Mouse (Mus musculus) stomach, embryonic 14.5 days (tissue): ENCODE data around the gene Txnrd3. TPM values are rescaled to one million over a fixed set of nuclear protein-coding genes. Genes with fewer than 3 reads are reported as not detected.

Experiments
- ATAC-seq: fragments of 200-750 bp; cut with Nextera tagmentation; 2 replicates; pipeline ENCODE4 v1.8.0; 2017; ENCODE audit warnings: low read depth, moderate TSS enrichment; ENCODE audit not compliant: insufficient number of reproducible peaks, insufficient read depth, low FRiP score
- H3K27ac ChIP-seq: fragments of 300-500 bp; sonication (generic); 2 replicates; pipeline ENCODE4 v1.5.1; 2014; ENCODE audit warnings: mild to moderate bottlenecking, low read length, moderate library complexity, mixed read lengths
- H3K27me3 ChIP-seq: fragments of 300-500 bp; sonication (generic); 2 replicates; pipeline ENCODE4 v1.6.1; 2014; ENCODE audit warnings: low read length, control low read depth, mixed read lengths; ENCODE audit not compliant: control insufficient read depth, insufficient read depth
- H3K36me3 ChIP-seq: fragments of 300-500 bp; sonication (generic); 2 replicates; pipeline ENCODE4 v1.6.1; 2014; ENCODE audit warnings: mild to moderate bottlenecking, control low read depth, low read length, moderate library complexity, mixed read lengths; ENCODE audit not compliant: control insufficient read depth, insufficient read depth
- H3K4me1 ChIP-seq: fragments of 300-500 bp; sonication (generic); 2 replicates; pipeline ENCODE4 v1.6.1; 2014; ENCODE audit warnings: low read length, control low read depth, mixed read lengths; ENCODE audit not compliant: control insufficient read depth, insufficient read depth
- H3K4me2 ChIP-seq: fragments of 300-500 bp; sonication (generic); replicated peaks from 2 replicates; pipeline ENCODE4 v1.6.1; 2014; ENCODE audit warnings: low read depth, low read length, control low read depth
- H3K4me3 ChIP-seq: fragments of 300-500 bp; sonication (generic); 2 replicates; pipeline ENCODE4 v1.5.1; 2014; ENCODE audit warnings: low read depth, low read length, control low read depth
- H3K9ac ChIP-seq: fragments of 300-500 bp; sonication (generic); replicated peaks from 2 replicates; pipeline ENCODE4 v1.6.1; 2014; ENCODE audit warnings: low read depth, mild to moderate bottlenecking, control low read depth, low read length, moderate library complexity, mixed read lengths
- H3K9me3 ChIP-seq: fragments of 300-500 bp; sonication (generic); 2 replicates; pipeline ENCODE4 v1.6.1; 2016; ENCODE audit warnings: low read depth, low read length, control low read depth; ENCODE audit not compliant: control insufficient read depth
- WGBS: fragments of 180-500 bp; shearing (Covaris S2); extraction: QIAGEN DNeasy Blood & Tissue Kit; methylation state at CpG from one replicate; pipeline ENCODE4 v1.1.7; 2014; 5-methylcytosine and 5-hydroxymethylcytosine counted together
- polyA plus RNA-seq: library from polyadenylated mRNA; unstranded; fragments of >200 nt; fragmentation: Nextera tagmentation; extraction: Ambion mirVana; gene quantifications from 2 replicates; pipeline ENCODE4 v1.2.1, GENCODE M21; 2014

The Txnrd3 gene
- polyA plus RNA-seq, 1 experiment from 2014 or later: 12.0 TPM

- Histone ChIP-seq H3K27me3 (no peaks in the 10 kb centered on the region), H3K4me3 (no peak overlapping the region), H3K27ac (no peak overlapping the region), H3K4me2 (no peak overlapping the region), H3K9me3 (no peaks in the 10 kb centered on the region), H3K9ac (no peak overlapping the region), H3K4me1 (no peaks in the 10 kb centered on the region), H3K36me3 (no peaks in the 10 kb centered on the region)
- no peak for ATAC-seq
- 72% methylated on average over 7 of the region's 7 CpGs for WGBS
Observed at GRCm38 (mm10) chr6:89614596-89615372, 29.0 kb upstream of the Txnrd3 start.

GRCm38 (mm10) chr6:89615373-89615755 is 28.4 kb upstream of the Txnrd3 start:
- no peak overlapping the region for H3K4me2 ChIP-seq
- no peak overlapping the region for H3K4me3 ChIP-seq
- H3K4me1 ChIP-seq: no peaks in the 10 kb centered on the region
- H3K9ac ChIP-seq: no peak overlapping the region
- 59% methylated on average over 7 of the region's 7 CpGs for WGBS
- H3K27me3 ChIP-seq: no peaks in the 10 kb centered on the region
- ATAC-seq: no peak
- no peaks in the 10 kb centered on the region for H3K36me3 ChIP-seq
- no peaks in the 10 kb centered on the region for H3K9me3 ChIP-seq
- H3K27ac ChIP-seq: no peak overlapping the region

DNA sequence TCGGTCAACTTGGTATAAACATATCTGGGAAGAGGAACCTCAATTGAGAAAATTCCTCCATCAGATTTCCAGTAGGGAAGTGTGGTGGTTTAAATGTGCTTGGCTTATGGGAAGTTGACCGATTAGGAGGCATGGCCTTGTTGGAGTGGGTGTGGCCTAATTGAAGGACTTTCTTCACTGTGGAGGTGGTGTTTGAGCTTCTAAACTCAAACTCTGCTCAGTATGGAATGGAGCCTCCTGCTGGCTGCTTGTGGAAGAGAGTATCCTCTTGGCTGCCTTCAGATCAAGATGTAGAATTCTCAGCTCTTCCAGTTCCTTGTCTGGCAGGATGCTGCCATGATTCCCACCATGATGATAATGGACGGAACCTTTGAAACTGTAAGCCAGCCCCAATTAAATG is 21.1 kb upstream of the Txnrd3 start:
- Histone ChIP-seq H3K4me1 (no peaks in the 10 kb centered on the region), H3K9ac (no peak overlapping the region), H3K27me3 (no peaks in the 10 kb centered on the region), H3K36me3 (no peaks in the 10 kb centered on the region), H3K9me3 (no peaks in the 10 kb centered on the region), H3K4me3 (no peak overlapping the region), H3K4me2 (no peak overlapping the region), H3K27ac (no peak overlapping the region)
- ATAC-seq: no peak
- 85% methylated on average over 3 of the region's 3 CpGs for WGBS

DNA sequence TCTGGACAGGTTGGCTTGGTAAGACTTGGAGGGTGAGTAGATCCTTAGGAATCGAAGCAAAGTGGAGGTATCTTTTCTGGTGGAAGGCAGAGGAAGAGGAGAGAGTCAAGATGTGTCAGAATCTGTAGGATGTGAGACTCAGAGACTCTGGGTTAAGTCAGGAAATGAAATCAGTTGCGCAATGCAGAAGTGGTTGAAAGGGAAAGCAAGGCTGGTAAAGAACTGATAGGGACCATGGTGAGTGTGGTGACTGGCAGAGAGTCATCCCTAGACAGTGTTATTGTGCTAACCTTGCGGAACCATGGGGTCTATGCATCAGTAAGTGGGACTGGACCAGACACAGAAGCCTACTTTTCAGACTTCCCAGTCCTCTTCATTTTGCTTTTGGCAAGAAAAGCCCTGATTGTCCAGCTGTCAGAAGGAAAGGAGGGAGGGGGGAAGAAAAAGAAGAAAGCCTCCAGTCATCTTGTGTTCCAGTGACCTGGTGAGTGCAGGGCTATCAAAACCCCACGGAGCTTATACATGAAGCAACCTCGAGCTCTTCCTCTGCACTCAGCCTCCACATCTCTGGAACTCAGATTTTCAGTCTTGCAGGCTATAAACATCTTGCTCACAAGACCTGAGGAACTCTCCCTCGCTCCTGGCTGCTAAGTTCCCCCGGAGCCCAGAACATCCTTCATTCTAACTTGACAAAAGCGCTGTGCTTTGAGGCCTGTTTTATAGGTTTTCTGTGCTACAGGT is 15.6 kb upstream of the Txnrd3 start:
- Histone ChIP-seq H3K9ac (no peak overlapping the region), H3K27ac (no peak overlapping the region), H3K27me3 (no peaks in the 10 kb centered on the region), H3K4me3 (no peak overlapping the region), H3K36me3 (no peaks in the 10 kb centered on the region), H3K9me3 (no peaks in the 10 kb centered on the region), H3K4me1 (no peaks in the 10 kb centered on the region), H3K4me2 (no peak overlapping the region)
- ATAC-seq: no peak
- 54% methylated on average over 8 of the region's 8 CpGs for WGBS

DNA sequence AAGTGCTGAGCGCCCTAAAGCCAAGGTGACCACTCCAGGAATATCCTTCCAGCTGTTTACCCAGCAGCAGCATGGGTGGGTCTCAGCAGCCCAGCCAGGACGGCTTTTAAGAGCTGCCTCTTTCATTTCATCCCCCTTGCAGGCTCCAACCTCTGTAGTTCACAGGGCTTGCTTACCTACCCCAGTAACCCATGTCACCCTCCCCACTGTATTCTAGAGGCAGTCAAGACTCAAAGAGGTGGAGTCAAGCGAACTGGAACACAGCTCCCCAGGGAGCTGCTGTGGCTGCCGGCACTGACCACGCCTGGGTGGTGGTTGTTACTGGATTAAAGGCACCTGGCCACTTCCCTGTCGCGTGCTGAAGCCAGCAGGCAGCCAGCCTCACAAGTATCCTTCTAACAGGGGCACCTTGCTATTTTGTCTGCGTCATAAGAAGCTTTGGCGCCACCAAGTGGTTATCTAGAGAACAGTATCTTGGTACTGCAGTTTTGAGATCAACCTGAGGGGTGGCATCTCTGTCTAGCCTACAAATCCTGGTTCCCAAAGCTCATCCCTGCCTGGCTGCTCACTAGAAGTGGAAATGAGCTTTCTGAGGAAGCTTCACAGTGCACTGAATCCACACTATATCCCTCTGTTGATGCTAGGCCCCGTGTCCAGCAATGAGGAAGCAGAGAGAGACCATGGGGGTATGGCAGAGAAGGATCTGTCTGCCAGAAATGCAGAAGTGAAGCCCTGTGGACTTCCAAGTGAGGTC is 11.8 kb upstream of the Txnrd3 start:
- no peaks in the 10 kb centered on the region for H3K36me3 ChIP-seq
- no peaks in the 10 kb centered on the region for H3K4me1 ChIP-seq
- no peak overlapping the region for H3K9ac ChIP-seq
- peak; percentile 85; the same call in 1 of the 2 replicates for ATAC-seq
- WGBS: 13% methylated on average over 10 of the region's 10 CpGs
- H3K27me3 ChIP-seq: no peaks in the 10 kb centered on the region
- no peak overlapping the region for H3K27ac ChIP-seq
- H3K4me2 ChIP-seq: 0 out of 2 replicates have a peak overlapping the region, but pooled peaks have one; percentile 4
- H3K4me3 ChIP-seq: no peak overlapping the region
- H3K9me3 ChIP-seq: no peaks in the 10 kb centered on the region

DNA sequence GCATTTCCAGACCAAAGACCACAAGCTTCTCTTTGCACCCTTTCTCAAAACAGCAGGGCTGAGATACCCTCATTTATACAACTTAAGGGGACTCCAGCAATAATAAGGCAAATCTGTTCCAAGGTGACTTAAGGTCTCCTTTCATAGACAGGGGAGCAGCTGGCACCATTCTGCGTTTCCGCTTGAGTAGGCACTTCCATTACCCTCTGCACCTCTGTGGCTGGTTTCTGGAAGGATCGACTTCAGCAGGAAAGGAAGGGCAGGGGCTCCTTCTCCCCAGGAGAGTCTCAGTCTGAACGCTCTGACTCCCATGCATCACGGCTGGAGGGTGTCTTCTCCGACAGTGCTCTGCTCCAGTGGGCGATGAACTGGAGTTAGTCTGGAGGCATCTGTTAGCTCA is 10.7 kb upstream of the Txnrd3 start:
- Histone ChIP-seq H3K27me3 (no peaks in the 10 kb centered on the region), H3K4me1 (no peaks in the 10 kb centered on the region), H3K9ac (no peak overlapping the region), H3K4me3 (no peak overlapping the region), H3K27ac (no peak overlapping the region), H3K9me3 (no peaks in the 10 kb centered on the region), H3K36me3 (no peaks in the 10 kb centered on the region), H3K4me2 (no peak overlapping the region)
- 78% methylated on average over 7 of the region's 7 CpGs for WGBS
- no peak for ATAC-seq

DNA sequence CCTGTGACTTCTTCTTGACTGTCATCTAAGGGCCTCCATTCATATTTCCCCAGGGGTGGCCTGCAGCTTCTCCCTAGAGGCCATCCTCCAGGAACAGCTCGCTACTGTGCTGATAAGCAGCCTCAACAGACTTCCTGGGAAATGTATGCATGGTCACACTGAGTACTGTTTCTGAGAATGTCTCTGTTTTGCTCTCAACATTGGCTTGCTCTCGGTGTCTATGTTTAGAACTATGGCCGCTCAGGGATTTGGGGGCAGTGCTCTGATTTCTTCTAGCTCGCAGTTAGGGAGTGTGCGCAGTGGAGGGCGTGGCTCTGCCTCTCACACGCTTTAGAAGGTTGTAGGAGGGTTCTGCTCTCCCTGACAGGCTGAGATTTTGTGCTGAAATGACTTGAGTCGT is 9.4 kb upstream of the Txnrd3 start:
- Histone ChIP-seq H3K4me1 (no peaks in the 10 kb centered on the region), H3K4me3 (no peak overlapping the region), H3K27ac (no peak overlapping the region), H3K36me3 (no peaks in the 10 kb centered on the region), H3K9ac (0 out of 2 replicates have a peak overlapping the region, but pooled peaks have one; percentile 18), H3K9me3 (no peaks in the 10 kb centered on the region), H3K27me3 (no peaks in the 10 kb centered on the region), H3K4me2 (no peak overlapping the region)
- WGBS: 38% methylated on average over 8 of the region's 8 CpGs
- ATAC-seq: no peak

GRCm38 (mm10) chr6:89637977-89638376 is 5.8 kb upstream of the Txnrd3 start:
- Histone ChIP-seq H3K36me3 (no peaks in the 10 kb centered on the region), H3K27ac (no peak overlapping the region), H3K4me3 (no peak overlapping the region), H3K27me3 (no peaks in the 10 kb centered on the region), H3K4me2 (no peak overlapping the region), H3K4me1 (no peaks in the 10 kb centered on the region), H3K9ac (no peak overlapping the region), H3K9me3 (no peaks in the 10 kb centered on the region)
- 71% methylated on average over 4 of the region's 4 CpGs for WGBS
- no peak for ATAC-seq
